Mouse (Mus musculus): ENCODE measurements at regions not wholly inside any gene's neighbourhood (a gene's known extent, or its start where the extent isn't known, plus 50 kb on each side); places are given as distances from the start of the nearest gene placed in this dataset.

- TF ChIP-seq ZC3H11A (IDR thresholded peaks at IDR 0.05; ENCODE audit: low read depth, low read length) (no peak), CTCF (conservative IDR thresholded peaks at IDR 0.05 in 1 of 2, IDR thresholded peaks at IDR 0.05 in 1 of 2; ENCODE audit: low read depth in 2 of 2, low read length in 2 of 2) (no peak)
Observed at GRCm38 (mm10) chr2:61137378-61137777, 174.4 kb upstream of the Rbms1 start.
